Mouse (Mus musculus): ENCODE measurements around the gene Zfp386.
"Not testable (repeated sequence)": the region's sequence is repeated elsewhere in the genome, so short reads cannot be mapped to it uniquely, and the experiment has no call there.

Gene Zfp386

DNA sequence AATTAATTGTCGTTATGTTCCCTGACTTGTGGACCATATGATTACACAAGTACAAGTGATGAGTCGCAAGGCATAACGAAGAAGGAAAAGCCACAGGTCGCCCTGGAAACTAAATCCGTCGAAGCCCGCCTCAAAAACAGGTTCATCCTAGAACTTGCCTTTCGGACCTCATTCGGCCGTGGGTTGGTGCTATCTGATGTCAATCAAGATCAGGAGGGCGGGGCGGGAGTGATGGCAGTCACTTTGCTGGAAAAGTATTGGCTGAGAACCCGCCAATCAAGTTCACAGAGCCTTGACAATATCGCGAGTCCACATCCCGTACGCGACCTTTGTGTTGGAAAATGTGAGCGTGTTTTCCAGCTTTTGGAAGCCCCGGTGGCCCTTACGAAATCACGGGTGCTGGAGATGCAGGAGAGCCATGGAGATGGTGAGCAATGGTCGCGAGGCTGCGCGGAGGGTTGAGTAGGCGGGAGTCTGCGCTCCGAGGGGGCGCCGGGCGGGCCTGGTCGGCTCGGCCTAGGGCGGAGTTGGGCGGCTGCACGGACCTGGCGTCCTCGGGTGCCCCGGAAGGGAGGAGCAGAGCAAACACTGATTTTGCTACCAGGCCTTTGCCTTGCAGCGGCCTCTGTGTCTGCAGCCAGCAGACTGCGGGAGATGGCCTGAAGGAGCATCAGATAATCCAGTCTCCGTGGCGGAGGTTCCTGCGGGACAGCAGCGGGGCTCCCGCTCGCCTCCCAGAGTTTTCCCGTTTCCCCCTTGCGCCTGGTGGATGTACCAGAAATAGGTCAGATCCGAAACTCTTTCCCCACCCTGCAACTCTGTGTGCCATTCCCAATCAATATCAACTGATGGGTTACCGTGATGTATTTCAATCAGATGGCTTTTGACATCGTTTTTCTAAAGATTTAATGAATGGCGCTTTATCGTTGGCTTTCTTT is at the start of gene Zfp386:
Gene Zfp386, plus strand, starts transcription at position 285 of the 938 bp plus-strand sequence.
- peak; percentile 97 for DNase-seq (ENCODE audit: low spot score)

DNA sequence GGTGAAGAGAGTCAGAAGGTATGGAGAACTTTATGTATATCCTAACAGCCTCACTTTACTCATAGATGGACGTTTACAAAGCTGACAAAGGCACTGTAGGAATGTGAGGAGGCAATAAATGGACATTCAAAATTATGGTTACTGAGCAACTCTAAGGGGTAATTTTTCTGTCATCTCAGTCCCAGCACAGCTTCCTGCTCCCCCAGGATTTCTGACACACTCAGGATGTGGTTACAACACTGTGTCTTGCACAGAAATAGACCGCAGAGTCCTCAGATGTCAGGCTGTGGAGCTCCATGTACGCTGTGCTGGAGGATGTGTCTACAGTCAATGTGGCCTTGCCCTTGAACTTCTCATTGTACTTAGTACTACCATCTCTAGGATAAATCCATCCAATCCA is 47.7 kb upstream of the Zfp386 start:
- not testable (repeated sequence) for DNase-seq (ENCODE audit: low spot score)

DNA sequence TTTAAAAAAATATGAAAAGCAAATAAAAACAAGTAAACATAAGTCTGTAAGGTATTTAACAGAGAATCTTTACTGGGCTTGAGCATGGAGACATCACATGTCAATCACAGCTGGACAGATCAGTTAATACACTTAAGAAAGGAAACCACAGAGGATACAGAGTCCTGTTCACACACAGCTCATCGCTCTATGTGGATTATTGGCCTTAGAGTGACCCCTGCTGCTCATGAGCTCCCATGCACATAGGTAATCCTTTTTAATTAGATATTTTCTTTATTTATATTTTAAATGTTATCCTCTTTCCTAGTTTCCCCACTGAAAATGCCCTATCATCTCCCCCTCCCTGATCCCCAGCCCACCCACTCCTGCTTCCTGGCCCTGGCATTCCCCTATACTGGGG is 44.6 kb upstream of the Zfp386 start:
- not testable (repeated sequence) for DNase-seq (ENCODE audit: low spot score)

DNA sequence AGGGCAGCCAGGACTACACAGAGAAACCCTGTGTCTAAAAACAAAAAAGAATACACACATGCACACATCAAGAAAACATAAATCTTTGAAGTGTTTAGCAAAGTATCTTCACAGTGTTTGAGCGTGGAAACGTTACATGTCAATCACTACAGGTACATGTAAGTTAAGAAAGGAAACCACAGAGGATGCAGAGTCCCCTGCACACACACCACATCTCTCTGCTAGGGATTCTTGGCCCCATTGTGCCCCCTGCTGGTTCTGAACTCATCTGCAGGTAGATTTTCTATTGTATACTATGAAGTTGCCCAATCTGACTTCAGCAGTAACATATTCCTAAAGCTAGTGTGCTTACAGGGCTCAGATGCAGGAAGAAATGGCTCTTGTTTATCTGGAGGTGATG is 36.7 kb upstream of the Zfp386 start:
- no peak for DNase-seq (ENCODE audit: low spot score)

DNA sequence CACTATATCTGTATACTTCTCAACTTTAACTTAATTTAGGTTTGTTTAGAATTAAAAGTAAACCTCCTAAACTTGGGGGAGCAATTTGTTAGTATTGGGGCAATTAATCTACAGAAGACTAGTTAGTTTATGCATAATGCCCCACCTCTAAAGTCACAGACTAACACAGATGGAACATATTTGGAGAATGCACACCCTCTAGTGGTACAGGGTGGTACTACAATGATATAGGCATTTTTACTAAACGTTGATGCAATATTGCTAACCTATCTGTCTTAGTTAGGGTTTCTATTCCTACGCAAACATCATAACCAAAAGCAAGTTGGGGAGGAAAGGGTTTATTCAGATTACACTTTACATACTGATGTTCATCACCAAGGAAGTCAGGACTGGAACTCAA is 19.4 kb upstream of the Zfp386 start:
- no peak for DNase-seq (ENCODE audit: low spot score)

DNA sequence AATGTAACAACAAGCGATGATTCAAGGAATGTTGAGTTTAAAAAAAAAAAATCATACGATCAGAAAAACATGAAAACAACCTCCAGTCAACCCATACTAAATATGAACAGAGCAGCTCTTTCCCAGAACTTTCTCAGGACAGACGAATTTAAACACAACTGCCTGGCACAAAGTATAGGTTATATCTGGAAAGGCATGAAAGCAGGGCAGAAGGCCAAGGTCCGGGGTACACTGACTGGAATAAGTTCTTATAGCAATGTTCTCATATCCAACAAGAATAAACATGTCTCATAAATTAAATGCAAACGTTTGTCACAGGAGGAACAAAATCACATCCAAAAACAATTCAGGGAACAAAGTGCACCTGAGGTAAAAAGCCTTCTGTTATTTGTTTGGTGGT is 12.2 kb upstream of the Zfp386 start:
- DNase-seq (ENCODE audit: low spot score) = no peak

DNA sequence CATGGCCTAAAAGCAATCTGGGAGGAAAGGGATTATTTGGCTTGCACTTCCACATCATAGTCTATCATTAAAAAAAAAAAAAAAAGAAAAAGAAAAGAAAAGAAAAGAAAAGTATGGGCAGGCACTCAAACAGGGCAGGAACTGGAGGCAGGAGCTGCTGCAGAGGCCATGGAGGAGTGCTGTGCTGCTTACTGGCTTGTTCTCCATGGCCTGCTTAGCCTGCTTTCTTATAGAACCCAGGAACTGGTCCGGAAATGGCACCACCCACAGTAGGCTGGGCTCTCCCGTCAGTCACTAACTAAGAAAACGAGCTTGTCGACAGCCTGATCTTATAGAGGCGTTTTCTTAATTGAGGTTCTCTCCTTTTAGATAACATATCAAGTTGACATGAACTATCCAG is 2.7 kb upstream of the Zfp386 start:
- no peak for DNase-seq (ENCODE audit: low spot score)

DNA sequence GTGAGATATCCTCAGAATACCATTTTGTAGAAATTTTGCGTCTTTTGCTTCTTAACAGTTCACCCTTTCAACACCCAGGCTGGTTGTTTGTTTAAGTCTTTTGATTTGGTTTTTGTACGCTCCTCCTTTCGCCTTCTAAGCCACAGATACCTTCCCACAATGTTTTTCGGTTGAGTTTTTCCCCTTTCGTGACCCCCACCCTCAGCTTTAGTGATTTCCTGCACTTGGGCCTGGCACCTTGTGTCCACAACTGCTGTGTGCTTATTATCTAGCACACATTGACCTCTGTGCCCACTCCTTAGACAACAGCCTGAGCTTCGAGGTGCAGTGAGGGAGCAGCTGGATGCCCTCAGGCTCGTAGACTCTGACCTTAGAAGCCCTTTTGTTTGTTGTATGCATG is 1.2 kb downstream of the Zfp386 start:
- no peak for DNase-seq (ENCODE audit: low spot score)

DNA sequence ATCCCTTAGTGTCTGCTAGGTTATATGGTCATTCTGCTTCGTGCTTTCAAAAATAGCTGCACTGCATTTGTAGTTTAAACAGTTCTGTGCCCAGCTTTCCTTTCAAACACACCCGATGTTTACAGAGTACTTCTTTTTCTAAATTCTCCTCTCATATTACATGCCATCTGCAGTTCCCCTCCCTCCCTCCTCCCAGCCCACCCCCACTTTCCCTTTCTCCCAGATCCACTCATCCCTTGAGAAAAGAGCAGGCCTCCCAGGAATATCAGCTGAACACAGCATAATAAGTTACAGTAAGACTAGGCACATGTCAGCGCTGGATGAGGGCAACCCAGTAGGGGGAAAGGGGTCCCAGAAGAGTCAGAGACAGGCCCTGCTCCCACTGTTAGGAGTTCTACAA is 1.7 kb downstream of the Zfp386 start:
- no peak for DNase-seq (ENCODE audit: low spot score)

DNA sequence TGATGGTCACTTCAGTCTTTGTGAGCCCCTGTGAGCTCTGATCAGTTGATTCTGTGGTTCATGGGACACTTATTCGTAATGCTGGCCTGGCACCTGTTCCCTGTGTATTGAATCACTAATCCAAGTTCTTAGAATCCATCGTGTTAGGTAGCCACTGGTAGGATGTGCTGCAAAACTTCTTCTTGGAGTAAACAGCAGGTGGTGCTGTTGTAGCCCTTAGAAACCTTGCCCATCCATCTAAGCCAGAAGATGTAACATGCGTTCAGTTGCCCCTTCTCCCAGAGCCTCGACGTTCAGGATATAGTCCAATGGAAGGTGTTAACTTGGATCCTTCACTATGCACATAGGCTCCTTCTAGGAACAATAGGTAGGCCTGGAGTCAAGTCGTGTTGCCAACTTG is 2.2 kb downstream of the Zfp386 start:
- DNase-seq (ENCODE audit: low spot score) = no peak

DNA sequence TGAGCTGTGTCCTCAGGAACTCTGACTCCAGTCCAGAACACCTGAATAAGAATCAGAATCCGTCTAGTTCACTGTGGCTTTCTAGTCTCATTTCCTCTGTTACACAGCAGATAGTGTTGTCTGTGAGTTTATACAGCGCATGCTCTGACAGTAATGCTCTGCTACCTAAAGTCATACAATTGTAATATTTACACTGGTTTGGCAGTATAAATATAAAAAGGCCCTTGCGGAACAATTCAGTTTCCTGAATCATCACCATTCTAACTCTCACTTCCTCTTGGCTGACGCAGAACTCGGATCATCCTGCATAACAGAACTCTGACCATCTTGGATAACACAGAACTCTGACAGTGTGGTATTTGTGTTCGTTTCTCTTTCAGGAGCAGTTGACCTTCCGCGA is 6.8 kb downstream of the Zfp386 start:
- DNase-seq (ENCODE audit: low spot score) = no peak

DNA sequence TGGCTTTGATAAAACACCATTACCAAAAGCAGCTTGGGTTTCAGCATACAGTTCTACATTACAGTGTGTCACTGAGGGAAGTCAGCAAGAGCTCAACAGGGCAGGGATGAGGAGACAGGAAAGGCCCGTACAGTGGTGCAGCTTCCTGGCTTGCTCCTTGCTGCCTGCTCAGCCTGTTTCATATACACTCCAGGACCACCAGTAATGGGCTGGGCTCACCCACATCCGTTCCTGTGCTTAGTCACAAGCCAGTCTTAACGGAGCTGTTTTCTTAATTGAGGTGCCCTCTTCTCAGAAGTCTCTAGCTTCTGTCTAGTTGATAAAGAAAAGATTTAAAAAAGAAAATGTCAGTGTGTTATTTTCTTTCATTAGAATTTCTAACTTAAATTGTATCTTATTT is 8.6 kb downstream of the Zfp386 start:
- DNase-seq (ENCODE audit: low spot score) = no peak

DNA sequence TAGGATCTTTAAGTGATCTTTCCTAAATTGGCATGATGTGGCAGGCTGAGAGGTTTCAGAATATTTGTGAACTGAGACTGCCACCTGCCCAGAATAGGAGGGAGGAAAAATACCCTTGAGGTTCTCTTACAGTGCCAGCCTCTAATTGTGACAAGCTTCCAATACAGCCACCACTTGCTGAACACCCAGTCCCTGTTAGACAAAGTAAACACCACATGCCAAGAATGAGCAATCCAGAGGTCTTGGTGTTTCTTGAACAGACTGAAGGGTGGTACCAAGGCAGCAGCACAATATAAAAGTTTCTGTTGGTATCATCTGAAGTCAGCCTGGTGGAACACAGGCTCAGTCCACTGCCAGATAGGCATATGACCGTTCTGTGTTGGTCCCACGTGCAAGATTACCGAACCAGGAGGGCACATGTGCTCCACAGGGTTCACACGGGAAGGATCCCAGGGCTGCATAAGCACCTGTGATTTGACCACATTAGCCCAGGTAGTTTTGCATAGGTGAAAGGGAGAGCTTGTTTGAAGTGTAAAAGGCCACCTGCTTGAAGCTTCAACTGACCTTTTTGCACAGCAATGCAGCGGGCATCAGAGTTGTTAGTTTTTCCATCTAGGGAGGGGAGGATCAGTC is 14.2 kb downstream of the Zfp386 start:
- DNase-seq (ENCODE audit: low spot score) = no peak

DNA sequence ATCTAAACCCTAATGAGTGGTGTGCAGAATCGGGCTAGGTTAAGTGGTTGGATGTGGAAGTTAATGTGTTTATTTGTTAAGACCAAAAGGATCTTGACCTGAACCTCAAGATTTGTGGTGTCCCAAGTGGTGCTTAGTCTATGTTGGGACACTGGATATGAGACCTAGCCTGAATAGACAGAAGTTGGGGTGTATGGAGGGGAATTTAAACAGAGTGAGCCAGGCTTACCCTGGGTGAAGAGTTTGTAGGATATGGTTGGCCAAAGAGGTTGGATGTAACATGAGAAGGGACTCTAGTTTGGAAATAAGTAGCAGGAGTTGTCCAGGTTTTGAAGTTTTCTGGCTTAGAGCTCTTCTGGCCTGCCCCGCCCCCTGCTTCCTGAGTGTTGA is 14.7 kb downstream of the Zfp386 start:
- DNase-seq (ENCODE audit: low spot score) = no peak

DNA sequence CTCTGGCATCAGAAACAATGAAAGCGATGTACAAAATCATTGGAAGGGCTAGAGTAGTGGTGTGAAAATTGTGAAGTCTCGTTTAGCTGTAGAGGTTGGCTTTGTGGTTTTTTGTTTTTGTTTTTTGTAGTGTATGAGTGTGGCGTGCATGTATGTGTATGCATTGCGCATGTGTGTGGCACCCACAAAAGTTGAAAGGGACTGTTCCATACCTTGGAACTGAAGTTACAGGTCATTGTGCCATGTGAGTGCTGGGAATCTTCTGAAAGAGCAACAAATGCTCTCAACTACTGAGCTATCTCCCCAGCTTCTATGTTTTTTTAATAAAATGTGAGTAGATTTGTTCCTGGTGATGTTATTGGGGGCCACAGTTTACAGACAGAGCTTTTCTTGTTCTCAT is 15.5 kb downstream of the Zfp386 start:
- no peak for DNase-seq (ENCODE audit: low spot score)

DNA sequence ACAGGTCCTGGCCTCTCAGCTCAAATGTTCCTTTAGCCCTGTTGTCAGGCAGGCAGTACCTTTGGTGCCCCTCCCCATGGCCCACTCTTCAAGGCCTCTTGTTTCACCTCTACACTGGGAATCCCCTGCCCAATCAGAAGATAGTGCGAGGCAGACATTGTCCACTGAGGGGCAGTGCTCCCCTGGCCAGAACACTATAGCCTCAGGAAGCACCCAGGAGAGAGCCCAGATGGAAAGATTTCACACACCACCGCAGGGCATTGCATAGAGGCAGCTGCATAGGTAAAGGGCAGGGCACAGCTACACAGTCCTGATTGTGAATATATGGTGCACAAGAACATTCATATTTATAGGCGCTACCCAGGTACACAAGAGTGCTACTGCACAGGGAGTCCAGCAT is 23.5 kb downstream of the Zfp386 start:
- peak; percentile 16 for DNase-seq (ENCODE audit: low spot score)

DNA sequence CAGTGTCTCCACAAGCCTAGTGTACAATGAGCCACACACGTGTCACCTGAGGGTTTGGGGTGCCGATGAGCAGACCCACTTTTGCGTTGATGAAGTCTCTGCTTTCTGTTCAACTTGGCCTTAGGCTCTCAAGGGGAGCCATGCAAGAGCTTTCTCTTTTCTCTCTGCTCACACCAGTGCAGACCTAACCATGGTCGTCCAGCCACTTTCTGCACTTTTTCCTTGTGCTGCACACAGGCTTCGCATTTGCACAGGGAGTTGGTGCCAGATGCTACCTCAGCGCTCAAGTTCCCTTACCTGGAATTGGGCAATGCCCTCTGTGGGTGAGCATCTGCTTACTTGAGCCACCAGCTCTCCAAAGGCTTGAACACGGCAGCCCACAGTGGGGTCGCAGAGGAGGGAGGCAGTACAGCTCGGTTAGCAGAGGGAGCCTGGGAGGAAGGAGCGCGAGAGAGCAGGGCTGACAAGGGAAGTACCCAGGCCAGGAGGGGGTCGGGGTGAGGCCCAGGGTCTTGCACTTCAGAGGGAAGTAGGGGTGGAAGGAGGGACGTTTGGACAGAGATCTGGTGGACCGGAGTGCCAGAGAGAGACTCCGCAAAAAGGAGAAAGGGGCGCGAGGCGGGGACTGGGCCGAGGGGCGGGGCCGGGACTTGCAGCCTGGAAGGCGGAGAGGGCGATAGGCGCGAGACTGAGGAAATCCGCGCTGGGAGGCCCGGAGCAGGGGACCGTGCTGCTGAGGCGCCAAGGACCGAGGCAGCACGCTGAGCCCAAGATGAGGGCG is 29.7 kb downstream of the Zfp386 start, which contains the start of gene Vipr2:
Gene Vipr2, plus strand, starts transcription at position 653 of the 781 bp plus-strand sequence.
- DNase-seq (ENCODE audit: low spot score) = peak; percentile 63

DNA sequence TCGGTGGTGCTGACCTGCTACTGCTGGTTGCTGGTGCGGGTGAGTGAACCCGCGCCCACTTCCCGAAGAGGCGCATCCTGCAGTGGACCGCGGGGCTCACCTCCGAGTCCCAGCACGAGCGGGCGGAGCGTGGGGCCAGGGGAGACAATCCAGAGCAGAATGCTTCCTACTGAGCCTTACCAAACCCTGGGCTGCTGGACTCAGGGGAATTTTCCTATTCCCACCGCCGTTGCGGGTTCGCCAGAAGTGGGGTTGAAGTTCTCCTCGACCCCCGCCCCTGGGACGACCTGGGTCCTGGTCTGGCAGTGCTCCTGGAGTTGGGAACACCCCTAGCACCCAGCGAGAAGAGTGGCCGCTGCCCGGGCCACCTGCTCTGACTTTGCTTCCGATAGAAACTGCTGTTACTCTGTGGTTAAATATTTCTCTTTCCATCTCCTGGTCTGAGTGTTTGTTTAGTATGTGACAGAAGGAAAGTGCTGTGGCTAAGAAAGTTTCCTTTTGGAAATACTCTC is 30.4 kb downstream of the Zfp386 start:
- DNase-seq (ENCODE audit: low spot score) = no peak

DNA sequence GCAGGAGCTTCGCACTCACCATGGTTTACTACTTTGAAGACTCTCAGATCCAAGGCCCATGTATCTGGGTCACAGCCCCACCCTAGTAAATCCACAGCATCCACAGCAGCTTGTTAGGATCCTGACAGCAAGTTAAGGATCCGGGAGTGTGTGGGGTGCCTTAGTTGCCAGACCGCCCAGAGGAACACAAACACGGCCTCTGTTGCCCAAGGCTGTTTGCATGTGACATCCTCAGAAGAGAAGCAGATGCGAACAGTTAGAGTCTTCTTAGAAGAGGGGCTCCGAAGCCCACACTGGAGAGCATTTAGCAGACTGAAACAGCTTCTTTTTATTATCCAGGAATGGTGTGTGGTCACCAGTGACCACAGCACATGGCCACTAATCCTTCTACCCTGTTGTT is 35.6 kb downstream of the Zfp386 start:
- DNase-seq (ENCODE audit: low spot score) = no peak

DNA sequence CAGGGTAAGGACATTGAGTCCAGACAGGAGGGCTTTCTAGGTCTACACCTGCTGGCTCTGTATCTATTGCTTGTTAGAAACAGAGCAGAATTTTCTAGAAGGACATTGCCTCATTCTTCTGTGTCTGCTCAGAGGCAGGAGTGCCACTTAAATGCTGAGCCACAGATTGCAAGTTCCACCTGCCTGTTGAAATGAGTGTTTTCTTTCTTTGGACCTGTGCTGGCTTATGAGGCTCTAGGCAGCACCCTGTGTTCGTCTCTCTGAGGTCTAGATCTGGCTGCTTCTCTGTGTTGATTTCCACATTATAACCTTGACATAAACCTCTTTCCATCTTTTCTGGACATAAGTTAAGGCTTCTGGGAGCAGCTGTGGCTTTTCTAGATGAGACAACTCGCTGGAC is 36.8 kb downstream of the Zfp386 start:
- DNase-seq (ENCODE audit: low spot score) = no peak

DNA sequence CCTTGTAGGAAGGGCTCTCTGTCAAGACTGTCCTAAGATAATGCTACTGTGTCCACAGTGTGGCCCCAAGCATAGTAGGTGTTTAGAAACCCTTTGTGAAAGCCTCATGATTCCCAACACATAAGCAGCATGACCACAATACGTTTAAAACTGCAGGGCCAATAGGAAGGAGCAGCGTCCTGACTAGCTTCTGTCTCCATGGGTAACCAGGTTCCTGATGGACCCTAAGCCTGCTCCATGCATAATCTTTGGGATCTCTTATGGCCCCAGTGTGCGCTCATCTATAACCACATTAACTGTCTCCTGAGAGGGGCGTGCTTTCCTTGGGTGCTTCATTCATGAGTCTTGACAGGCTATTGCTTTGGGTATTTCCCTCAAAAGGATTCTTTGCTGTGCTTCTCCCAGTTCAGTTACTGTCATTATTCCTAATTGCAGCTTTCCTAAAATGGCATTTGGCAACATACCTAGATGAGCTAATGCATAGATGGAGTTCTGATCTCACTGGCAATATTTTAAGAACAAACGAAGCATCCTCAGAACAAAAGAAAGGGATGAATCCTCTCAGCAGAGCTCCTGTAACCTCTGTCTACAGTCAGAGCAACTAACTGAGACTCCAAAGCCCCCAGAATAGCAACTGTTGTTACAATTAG is 39.6 kb downstream of the Zfp386 start:
- DNase-seq (ENCODE audit: low spot score) = no peak

DNA sequence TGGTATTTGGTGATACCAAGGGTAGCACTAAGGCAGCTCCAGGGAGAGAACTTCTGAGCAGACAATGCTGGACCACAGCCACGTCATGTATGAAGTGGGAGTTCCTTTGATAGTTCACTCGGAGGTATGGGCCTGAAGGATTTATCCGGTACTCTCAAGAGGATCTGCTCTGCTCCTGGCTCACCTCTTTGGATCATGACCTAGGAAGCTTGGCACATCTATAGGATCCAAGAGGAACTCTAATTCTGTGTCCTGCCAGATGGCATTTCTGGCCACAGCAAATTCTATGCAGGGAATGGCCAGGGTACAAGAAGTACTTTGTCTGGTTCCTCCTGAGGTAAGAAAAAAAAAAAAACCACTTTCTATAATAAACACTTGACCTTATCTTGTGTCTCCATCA is 42.3 kb downstream of the Zfp386 start:
- no peak for DNase-seq (ENCODE audit: low spot score)
